Mouse (Mus musculus) hindbrain, embryonic 11.5 days (tissue): ENCODE measurements at regions not wholly inside any gene's neighbourhood (a gene's known extent, or its start where the extent isn't known, plus 50 kb on each side); places are given as distances from the start of the nearest gene placed in this dataset.
A peak's percentile ranks its signal among the peaks of the same experiment; 100 is the strongest.

ENCODE experiments used
- ATAC-seq: fragments of 200-750 bp; cut with Nextera tagmentation; 2 replicates; pipeline ENCODE4 v1.8.0; 2017; ENCODE audit warnings: mild to moderate bottlenecking, moderate TSS enrichment, moderate library complexity; ENCODE audit not compliant: low FRiP score
- DNase-seq: peaks from one replicate; pipeline ENCODE4 v3.0.0-alpha.2; 2015; ENCODE audit warnings: low spot score
- H3K27ac ChIP-seq: fragments of 300-500 bp; sonication (generic); 2 replicates; pipeline ENCODE4 v1.5.1; 2014; ENCODE audit warnings: mild to moderate bottlenecking, low read depth, low read length
- H3K27me3 ChIP-seq: fragments of 300-500 bp; sonication (generic); 2 replicates; pipeline ENCODE4 v1.6.1; 2014; ENCODE audit warnings: mild to moderate bottlenecking, low read length, moderate library complexity, mixed read lengths; ENCODE audit not compliant: control insufficient read depth, insufficient read depth
- H3K36me3 ChIP-seq: fragments of 300-500 bp; sonication (generic); 2 replicates; pipeline ENCODE4 v1.6.1; 2014; ENCODE audit warnings: mild to moderate bottlenecking, low read length, moderate library complexity, mixed read lengths; ENCODE audit not compliant: control insufficient read depth, insufficient read depth
- H3K4me1 ChIP-seq: fragments of 300-500 bp; sonication (generic); replicated peaks from 2 replicates; pipeline ENCODE4 v1.6.1; 2014; ENCODE audit warnings: low read length, mixed read lengths; ENCODE audit not compliant: control insufficient read depth, insufficient read depth
- H3K4me2 ChIP-seq: fragments of 300-500 bp; sonication (generic); replicated peaks from 2 replicates; pipeline ENCODE4 v1.6.1; 2014; ENCODE audit warnings: mild to moderate bottlenecking, low read depth, low read length
- H3K4me3 ChIP-seq: fragments of 300-500 bp; sonication (generic); 2 replicates; pipeline ENCODE4 v1.5.1; 2014; ENCODE audit warnings: low read depth, low read length
- H3K9ac ChIP-seq: fragments of 300-500 bp; sonication (generic); 2 replicates; pipeline ENCODE4 v1.6.1; 2014; ENCODE audit warnings: low read depth, low read length
- H3K9me3 ChIP-seq: fragments of 300-500 bp; sonication (generic); 2 replicates; pipeline ENCODE4 v1.6.1; 2016; ENCODE audit warnings: low read length; ENCODE audit not compliant: control insufficient read depth
- WGBS: fragments of 180-500 bp; shearing (Covaris S2); extraction: QIAGEN DNeasy Blood & Tissue Kit; methylation state at CpG from one replicate; pipeline ENCODE4 v1.1.7; 2014; 5-methylcytosine and 5-hydroxymethylcytosine counted together

DNA sequence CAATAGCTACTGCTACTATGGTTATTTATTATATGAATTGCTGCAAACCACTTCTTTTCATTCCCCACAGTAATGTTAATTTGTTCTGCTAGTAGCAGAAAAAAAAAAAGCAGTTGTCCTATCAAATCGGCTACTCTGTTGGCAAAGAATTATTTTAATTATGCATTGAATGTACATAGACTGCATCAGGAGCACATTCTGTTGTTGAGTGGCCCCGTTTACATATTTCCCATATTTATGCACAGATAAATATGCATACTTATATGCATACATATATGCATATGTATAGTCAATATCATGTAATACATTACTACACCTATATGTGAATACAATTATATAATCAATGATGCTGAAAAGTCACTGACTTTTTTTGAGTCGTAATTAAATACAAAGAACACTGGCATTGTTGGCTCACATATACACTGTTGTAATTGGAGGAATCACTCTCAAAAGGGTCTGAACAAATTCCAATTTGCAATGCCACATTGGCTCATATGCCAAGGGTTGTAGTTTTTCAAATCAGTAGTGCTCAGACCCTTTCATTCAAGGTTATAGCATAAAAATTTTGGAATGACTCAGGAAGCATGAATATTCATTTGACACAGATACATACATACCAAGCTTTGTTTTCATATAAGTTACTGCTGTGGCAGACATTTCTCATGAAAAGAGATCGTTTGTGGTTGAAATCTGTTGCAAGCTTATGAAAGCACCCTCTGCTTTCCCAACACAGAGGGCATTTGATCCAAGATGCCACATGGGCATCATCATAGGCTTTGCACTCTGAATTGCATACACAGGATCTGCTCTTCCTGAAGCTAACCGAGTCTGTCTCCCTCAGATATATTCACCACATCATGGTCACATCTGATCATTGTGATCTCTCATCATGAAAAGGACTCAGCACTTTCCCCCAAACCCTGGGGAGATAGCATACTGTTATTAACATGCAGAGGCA lies 1030.6 kb upstream of the Map3k7 start:
- no peaks in the 10 kb centered on the region for H3K9me3 ChIP-seq
- no peaks in the 10 kb centered on the region for H3K27me3 ChIP-seq
- H3K4me1 ChIP-seq = no peaks in the 10 kb centered on the region
- WGBS = 88% methylated on average over 5 of the region's 5 CpGs
- no peak overlapping the region for H3K9ac ChIP-seq
- H3K4me3 ChIP-seq = no peak overlapping the region
- no peak overlapping the region for H3K27ac ChIP-seq
- H3K4me2 ChIP-seq = no peak overlapping the region
- DNase-seq (no peak), ATAC-seq (no peak)
- no peaks in the 10 kb centered on the region for H3K36me3 ChIP-seq

DNA sequence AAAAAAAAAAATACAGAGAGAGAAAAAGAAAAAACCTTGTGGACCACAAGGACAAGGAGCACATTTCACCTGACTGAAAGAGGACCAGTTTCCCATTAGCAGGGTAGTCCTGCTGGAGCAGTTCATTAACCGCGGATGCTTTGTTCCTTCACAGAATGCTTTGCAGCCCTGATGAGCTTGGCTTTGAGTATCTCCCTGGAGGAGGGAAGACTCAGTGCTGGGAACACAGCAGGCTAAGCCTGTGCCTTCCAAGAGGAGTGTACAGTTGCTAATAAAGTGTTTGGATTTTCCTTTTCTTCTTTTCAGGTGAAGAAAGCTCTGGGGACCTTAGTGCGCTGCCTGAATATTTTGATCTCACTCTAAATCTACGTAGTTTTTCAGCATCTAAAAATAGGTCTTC lies 980.3 kb upstream of the Map3k7 start:
- ATAC-seq (no peak), DNase-seq (no peak)
- no peaks in the 10 kb centered on the region for H3K4me1 ChIP-seq
- no peak overlapping the region for H3K27ac ChIP-seq
- H3K9ac ChIP-seq = no peak overlapping the region
- H3K9me3 ChIP-seq = no peaks in the 10 kb centered on the region
- H3K4me3 ChIP-seq = no peak overlapping the region
- 72% methylated on average over 4 of the region's 4 CpGs for WGBS
- H3K4me2 ChIP-seq = no peak overlapping the region
- H3K27me3 ChIP-seq = no peaks in the 10 kb centered on the region
- H3K36me3 ChIP-seq = no peaks in the 10 kb centered on the region

DNA sequence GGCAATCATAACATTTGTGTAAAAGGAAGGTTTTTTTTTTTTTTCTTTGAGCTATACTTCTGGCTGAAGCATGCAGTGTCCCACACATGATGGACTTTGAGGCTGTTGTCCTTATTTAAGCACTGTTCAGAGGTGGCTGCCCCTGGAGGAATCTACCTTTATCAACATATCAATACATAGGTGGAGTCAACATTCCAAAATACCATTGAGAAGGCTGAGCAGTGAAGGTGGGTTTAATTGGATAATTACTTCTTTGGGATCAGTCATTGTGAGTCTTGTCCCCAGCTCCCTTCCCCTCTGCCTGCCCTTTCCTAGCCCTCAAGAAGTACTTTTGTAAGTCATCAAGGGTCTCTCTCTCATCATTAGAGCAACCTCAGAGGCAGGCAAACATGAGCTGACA lies 951.9 kb upstream of the Map3k7 start:
- no peak for ATAC-seq
- Histone ChIP-seq H3K4me1 (no peaks in the 10 kb centered on the region), H3K36me3 (no peaks in the 10 kb centered on the region), H3K27me3 (no peaks in the 10 kb centered on the region), H3K4me2 (no peak overlapping the region), H3K4me3 (no peak overlapping the region), H3K27ac (no peak overlapping the region), H3K9ac (no peak overlapping the region), H3K9me3 (no peaks in the 10 kb centered on the region)
- no peak for DNase-seq

DNA sequence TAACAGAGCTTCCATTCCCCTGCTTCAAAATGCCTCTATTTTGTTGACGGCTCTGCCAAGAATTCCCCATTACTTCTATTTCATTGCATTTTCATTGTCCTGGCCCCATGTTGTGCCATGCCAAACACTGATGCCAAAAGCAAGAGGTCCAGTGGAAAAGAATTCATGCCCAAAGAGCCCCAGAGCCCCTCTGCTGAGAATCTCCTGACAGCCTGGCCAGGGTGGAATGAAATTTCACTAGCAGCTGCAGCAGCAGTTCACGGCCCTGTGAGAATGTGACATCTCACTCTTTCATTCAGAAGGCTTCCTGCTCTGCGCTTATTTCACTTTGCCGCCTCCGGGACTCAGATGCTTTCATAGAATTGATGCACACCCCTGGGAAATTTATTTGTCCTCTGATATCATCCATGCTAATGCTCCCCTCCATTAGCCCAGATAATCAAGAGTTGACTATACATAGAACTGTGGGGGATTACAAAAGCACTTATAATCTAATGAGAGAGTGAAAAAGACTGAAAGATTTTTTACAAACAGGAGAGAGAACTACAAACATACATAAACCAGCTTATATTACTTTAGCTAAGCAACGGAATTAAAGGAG lies 911.7 kb upstream of the Map3k7 start:
- WGBS = 39% methylated on average over 6 of the region's 6 CpGs
- peak; percentile 53 for ATAC-seq
- H3K27ac ChIP-seq = peak overlapping the region; percentile 42; the same call in 1 of the 2 replicates
- H3K9me3 ChIP-seq = no peaks in the 10 kb centered on the region
- H3K36me3 ChIP-seq = no peaks in the 10 kb centered on the region
- H3K27me3 ChIP-seq = no peaks in the 10 kb centered on the region
- no peak overlapping the region for H3K9ac ChIP-seq
- no peak overlapping the region for H3K4me2 ChIP-seq
- peak; percentile 42 for DNase-seq
- no peak overlapping the region for H3K4me3 ChIP-seq
- H3K4me1 ChIP-seq = no peaks in the 10 kb centered on the region

DNA sequence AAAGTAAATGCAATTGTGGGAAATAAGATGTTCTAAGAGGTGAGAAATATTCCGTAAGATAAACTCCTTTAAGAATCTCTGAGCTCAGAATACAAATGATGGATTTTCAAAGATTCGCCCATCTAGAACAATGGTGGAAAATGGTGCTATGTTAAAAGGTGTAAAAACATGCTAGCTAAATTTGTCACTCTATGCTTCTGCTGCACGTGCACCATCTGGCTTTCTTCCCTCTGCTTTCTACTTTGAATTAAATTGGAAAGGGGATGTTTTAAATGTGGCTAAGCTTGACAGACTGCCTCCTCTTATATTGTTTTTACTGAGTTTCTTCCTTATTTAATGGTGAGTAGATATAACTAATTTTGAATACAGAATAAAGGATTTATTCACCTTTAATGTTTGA lies 887.7 kb upstream of the Map3k7 start:
- no peaks in the 10 kb centered on the region for H3K36me3 ChIP-seq
- no peak overlapping the region for H3K4me3 ChIP-seq
- no peak overlapping the region for H3K4me2 ChIP-seq
- no peaks in the 10 kb centered on the region for H3K9me3 ChIP-seq
- H3K27me3 ChIP-seq = no peaks in the 10 kb centered on the region
- no peak for ATAC-seq
- 87% methylated on average over 3 of the region's 3 CpGs for WGBS
- no peak for DNase-seq
- no peak overlapping the region for H3K27ac ChIP-seq
- no peak overlapping the region for H3K9ac ChIP-seq
- no peaks in the 10 kb centered on the region for H3K4me1 ChIP-seq

DNA sequence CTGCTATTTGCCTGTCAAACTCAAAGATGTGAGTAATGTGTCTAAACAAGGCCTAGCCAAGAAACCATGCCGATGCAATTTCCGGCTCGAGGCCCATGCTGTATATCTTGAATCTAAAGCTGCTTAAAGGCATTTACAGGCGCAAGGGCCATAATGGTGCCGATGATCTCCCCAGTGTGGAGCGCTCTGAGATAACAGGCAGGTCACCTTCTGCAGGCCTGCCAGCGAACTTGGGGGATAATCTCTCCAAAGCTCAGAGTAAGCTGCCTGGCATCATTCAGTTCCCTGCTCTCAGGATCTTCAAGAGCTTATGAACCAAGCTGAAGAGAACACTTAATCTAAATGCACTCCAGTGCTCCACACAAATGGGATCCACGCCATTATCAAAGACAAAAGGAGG lies 842.3 kb upstream of the Map3k7 start:
- no peaks in the 10 kb centered on the region for H3K4me1 ChIP-seq
- no peak overlapping the region for H3K9ac ChIP-seq
- no peaks in the 10 kb centered on the region for H3K27me3 ChIP-seq
- H3K4me2 ChIP-seq = no peak overlapping the region
- no peaks in the 10 kb centered on the region for H3K9me3 ChIP-seq
- no peaks in the 10 kb centered on the region for H3K36me3 ChIP-seq
- no peak overlapping the region for H3K4me3 ChIP-seq
- no peak overlapping the region for H3K27ac ChIP-seq
- 87% methylated on average over 8 of the region's 8 CpGs for WGBS
- ATAC-seq = no peak
- no peak for DNase-seq

DNA sequence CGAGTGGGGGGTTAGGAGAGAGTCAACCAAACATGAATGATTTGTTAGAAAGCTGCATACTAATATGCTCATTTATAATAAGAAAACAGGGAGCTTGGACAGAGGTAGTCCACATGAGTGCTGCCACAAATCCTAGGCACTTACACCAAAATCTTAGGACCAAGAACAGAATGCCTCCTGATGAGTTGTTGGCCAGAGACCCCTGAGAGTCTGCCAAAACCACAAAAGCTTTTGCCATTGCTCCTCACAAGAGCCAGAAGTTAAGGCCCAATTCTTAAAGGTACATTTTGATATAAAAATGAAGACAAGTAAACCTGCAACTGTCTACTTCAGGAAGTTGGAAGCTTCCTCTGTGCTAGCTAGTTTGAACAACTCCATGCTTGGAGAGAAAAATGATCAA lies 820.7 kb upstream of the Map3k7 start:
- Histone ChIP-seq H3K9ac (no peak overlapping the region), H3K4me3 (no peak overlapping the region), H3K4me2 (no peak overlapping the region), H3K36me3 (no peaks in the 10 kb centered on the region), H3K9me3 (no peaks in the 10 kb centered on the region), H3K4me1 (no peaks in the 10 kb centered on the region), H3K27ac (no peak overlapping the region), H3K27me3 (no peaks in the 10 kb centered on the region)
- WGBS = 69% methylated on average over 1 of the region's 1 CpGs
- ATAC-seq (no peak), DNase-seq (no peak)

DNA sequence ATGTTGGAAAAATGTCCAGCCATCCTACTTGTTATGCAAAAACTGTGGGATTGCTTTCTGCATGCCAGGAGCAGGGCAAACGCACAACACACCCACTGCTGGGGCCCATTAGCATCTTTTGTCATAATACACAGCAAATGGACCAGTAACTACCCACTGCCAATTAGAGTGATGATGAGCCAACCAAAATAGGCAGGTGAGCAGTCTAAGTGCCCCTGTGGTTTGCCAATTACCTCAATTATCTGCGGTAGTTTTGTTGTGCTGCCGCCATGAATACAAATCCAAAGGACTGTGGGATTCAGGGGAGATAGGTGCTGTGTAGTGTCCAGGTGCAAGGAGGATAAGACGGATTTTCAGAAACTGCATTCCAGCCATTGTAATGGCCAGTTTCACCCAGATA lies 796.5 kb upstream of the Map3k7 start:
- no peak overlapping the region for H3K27ac ChIP-seq
- H3K27me3 ChIP-seq = no peaks in the 10 kb centered on the region
- H3K4me3 ChIP-seq = no peak overlapping the region
- no peak overlapping the region for H3K4me2 ChIP-seq
- no peak for ATAC-seq
- no peaks in the 10 kb centered on the region for H3K36me3 ChIP-seq
- no peaks in the 10 kb centered on the region for H3K4me1 ChIP-seq
- no peaks in the 10 kb centered on the region for H3K9me3 ChIP-seq
- 76% methylated on average over 4 of the region's 4 CpGs for WGBS
- H3K9ac ChIP-seq = no peak overlapping the region
- no peak for DNase-seq

DNA sequence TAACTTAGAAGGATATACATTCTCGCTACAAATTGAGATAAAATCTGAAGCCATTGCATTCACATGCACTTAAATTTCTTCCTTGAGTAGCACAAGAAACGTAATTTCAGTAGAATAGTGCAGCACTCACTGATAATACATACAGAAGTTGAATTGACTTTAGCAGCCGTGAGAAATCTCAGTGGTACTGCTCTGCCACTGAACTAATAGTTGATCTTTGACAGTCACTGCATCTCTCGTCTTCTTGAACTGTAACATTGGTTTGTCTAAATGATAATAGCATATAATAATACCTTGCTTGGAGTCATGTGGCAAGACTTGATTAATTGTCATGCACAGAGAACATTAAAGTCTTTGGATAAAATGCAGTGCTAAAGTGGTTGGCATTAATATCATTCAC lies 795.5 kb upstream of the Map3k7 start:
- 88% methylated on average over 4 of the region's 4 CpGs for WGBS
- Histone ChIP-seq H3K9ac (no peak overlapping the region), H3K27ac (no peak overlapping the region), H3K4me3 (no peak overlapping the region), H3K36me3 (no peaks in the 10 kb centered on the region), H3K4me1 (no peaks in the 10 kb centered on the region), H3K27me3 (no peaks in the 10 kb centered on the region), H3K4me2 (no peak overlapping the region), H3K9me3 (no peaks in the 10 kb centered on the region)
- DNase-seq = no peak
- ATAC-seq = no peak
